Mouse (Mus musculus) forebrain, embryonic 11.5 days (tissue): ENCODE measurements around the gene Igfbp3. TPM values are rescaled to one million over a fixed set of nuclear protein-coding genes. Genes with fewer than 3 reads are reported as not detected.

Experiments
- ATAC-seq: fragments of 200-750 bp; cut with Nextera tagmentation; replicated peaks from 2 replicates; pipeline ENCODE4 v1.8.0; 2017; ENCODE audit warnings: moderate TSS enrichment; ENCODE audit not compliant: low FRiP score
- DNase-seq: peaks from one replicate; pipeline ENCODE4 v3.0.0-alpha.2; 2017; ENCODE audit warnings: low spot score
- H3K27ac ChIP-seq: fragments of 300-500 bp; sonication (generic); 2 replicates; pipeline ENCODE4 v1.5.1; 2014; ENCODE audit warnings: low read depth, low read length
- H3K27me3 ChIP-seq: fragments of 300-500 bp; sonication (generic); 2 replicates; pipeline ENCODE4 v1.6.1; 2014; ENCODE audit warnings: mild to moderate bottlenecking, low read length, mixed read lengths; ENCODE audit not compliant: control insufficient read depth, insufficient read depth
- H3K36me3 ChIP-seq: fragments of 300-500 bp; sonication (generic); 2 replicates; pipeline ENCODE4 v1.6.1; 2014; ENCODE audit warnings: mild to moderate bottlenecking, low read length, moderate library complexity, mixed read lengths; ENCODE audit not compliant: control insufficient read depth, insufficient read depth
- H3K4me1 ChIP-seq: fragments of 300-500 bp; sonication (generic); replicated peaks from 2 replicates; pipeline ENCODE4 v1.6.1; 2014; ENCODE audit warnings: low read length, mixed read lengths; ENCODE audit not compliant: control insufficient read depth, insufficient read depth
- H3K4me2 ChIP-seq: fragments of 300-500 bp; sonication (generic); 2 replicates; pipeline ENCODE4 v1.6.1; 2014; ENCODE audit warnings: low read depth, mild to moderate bottlenecking, low read length, moderate library complexity, mixed read lengths; ENCODE audit not compliant: severe bottlenecking
- H3K4me3 ChIP-seq: fragments of 300-500 bp; sonication (generic); 2 replicates; pipeline ENCODE4 v1.5.1; 2014; ENCODE audit warnings: low read depth, low read length
- H3K9ac ChIP-seq: fragments of 300-500 bp; sonication (generic); 2 replicates; pipeline ENCODE4 v1.6.1; 2014; ENCODE audit warnings: low read length
- H3K9me3 ChIP-seq: fragments of 300-500 bp; sonication (generic); 2 replicates; pipeline ENCODE4 v1.6.1; 2016; ENCODE audit warnings: low read length, mixed read lengths; ENCODE audit not compliant: control insufficient read depth
- WGBS: fragments of 180-500 bp; shearing (Covaris S2); extraction: QIAGEN DNeasy Blood & Tissue Kit; methylation state at CpG from one replicate; pipeline ENCODE4 v1.1.7; 2014; 5-methylcytosine and 5-hydroxymethylcytosine counted together
- polyA plus RNA-seq: library from polyadenylated mRNA; unstranded; fragments of >200 nt; fragmentation: Nextera tagmentation; extraction: Ambion mirVana; gene quantifications from 2 replicates; pipeline ENCODE4 v1.2.1, GENCODE M21; 2014

The Igfbp3 gene
- polyA plus RNA-seq, 1 experiment from 2014 or later: 11.0 TPM

GRCm38 (mm10) chr11:7215703-7216102 is 2.0 kb upstream of the Igfbp3 start:
- Histone ChIP-seq H3K9ac (no peak overlapping the region), H3K27ac (no peak overlapping the region), H3K27me3 (peaks cover 20% of the 10 kb centered on the region), H3K4me1 (peaks cover 11% of the 10 kb centered on the region; the same call in 1 of the 2 replicates), H3K9me3 (no peaks in the 10 kb centered on the region), H3K4me2 (no peak overlapping the region), H3K4me3 (no peak overlapping the region), H3K36me3 (no peaks in the 10 kb centered on the region)
- DNase-seq (peak; percentile 81), ATAC-seq (no peak)
- 15% methylated on average over 8 of the region's 8 CpGs for WGBS

GRCm38 (mm10) chr11:7214761-7215160 is 1.0 kb upstream of the Igfbp3 start:
- no peaks in the 10 kb centered on the region for H3K9me3 ChIP-seq
- 10% methylated on average over 14 of the region's 14 CpGs for WGBS
- H3K4me1 ChIP-seq: peaks cover 11% of the 10 kb centered on the region; the same call in 1 of the 2 replicates
- peak; percentile 78 for DNase-seq
- no peak overlapping the region for H3K27ac ChIP-seq
- ATAC-seq: no peak
- peaks cover 20% of the 10 kb centered on the region for H3K27me3 ChIP-seq
- H3K4me3 ChIP-seq: peak overlapping the region; percentile 59
- peak overlapping the region; percentile 84 for H3K4me2 ChIP-seq
- H3K36me3 ChIP-seq: no peaks in the 10 kb centered on the region
- H3K9ac ChIP-seq: no peak overlapping the region

- Histone ChIP-seq H3K4me2 (peak overlapping the region; percentile 84), H3K9me3 (no peaks in the 10 kb centered on the region), H3K4me1 (peaks cover 11% of the 10 kb centered on the region; the same call in 1 of the 2 replicates), H3K36me3 (no peaks in the 10 kb centered on the region), H3K9ac (peak overlapping the region; percentile 64), H3K4me3 (peak overlapping the region; percentile 59), H3K27ac (no peak overlapping the region), H3K27me3 (peaks cover 20% of the 10 kb centered on the region)
- under 1% methylated on average over 12 of the region's 12 CpGs for WGBS
- ATAC-seq (no peak), DNase-seq (no peak)
Observed at GRCm38 (mm10) chr11:7214342-7214660, 578 bp upstream of the Igfbp3 start.

GRCm38 (mm10) chr11:7213161-7213500 is 592 bp downstream of the Igfbp3 start:
- DNase-seq: no peak
- Histone ChIP-seq H3K36me3 (no peaks in the 10 kb centered on the region), H3K27ac (no peak overlapping the region), H3K4me1 (peaks cover 11% of the 10 kb centered on the region; the same call in 1 of the 2 replicates), H3K4me3 (peak overlapping the region; percentile 59), H3K9ac (peak overlapping the region; percentile 64), H3K4me2 (peak overlapping the region; percentile 84), H3K9me3 (no peaks in the 10 kb centered on the region), H3K27me3 (peaks cover 20% of the 10 kb centered on the region)
- ATAC-seq: no peak
- 3% methylated on average over 19 of the region's 19 CpGs for WGBS

- DNase-seq: no peak
- Histone ChIP-seq H3K9ac (no peak overlapping the region), H3K27me3 (peaks cover 20% of the 10 kb centered on the region), H3K36me3 (no peaks in the 10 kb centered on the region), H3K4me3 (no peak overlapping the region), H3K4me1 (peaks cover 11% of the 10 kb centered on the region; the same call in 1 of the 2 replicates), H3K4me2 (peak overlapping the region; percentile 84; the same call in 1 of the 2 replicates), H3K9me3 (no peaks in the 10 kb centered on the region), H3K27ac (no peak overlapping the region)
- ATAC-seq: no peak
- 20% methylated on average over 17 of the region's 17 CpGs for WGBS
Observed at GRCm38 (mm10) chr11:7212126-7212798, 1.5 kb downstream of the Igfbp3 start.

GRCm38 (mm10) chr11:7211211-7211610 is 2.5 kb downstream of the Igfbp3 start:
- Histone ChIP-seq H3K4me3 (no peak overlapping the region), H3K27ac (no peak overlapping the region), H3K9me3 (no peaks in the 10 kb centered on the region), H3K4me1 (peaks cover 11% of the 10 kb centered on the region; the same call in 1 of the 2 replicates), H3K4me2 (no peak overlapping the region), H3K9ac (no peak overlapping the region), H3K27me3 (peaks cover 20% of the 10 kb centered on the region), H3K36me3 (no peaks in the 10 kb centered on the region)
- DNase-seq: no peak
- WGBS: 42% methylated on average over 9 of the region's 9 CpGs
- no peak for ATAC-seq

GRCm38 (mm10) chr11:7210343-7210742 is 3.4 kb downstream of the Igfbp3 start:
- no peak overlapping the region for H3K4me3 ChIP-seq
- peaks cover 20% of the 10 kb centered on the region for H3K27me3 ChIP-seq
- H3K9ac ChIP-seq: no peak overlapping the region
- H3K4me2 ChIP-seq: no peak overlapping the region
- DNase-seq: peak; percentile 88
- 21% methylated on average over 6 of the region's 6 CpGs for WGBS
- H3K27ac ChIP-seq: no peak overlapping the region
- H3K36me3 ChIP-seq: no peaks in the 10 kb centered on the region
- ATAC-seq: 0 out of 2 replicates have a peak, but pooled peaks have one; percentile 21
- H3K9me3 ChIP-seq: no peaks in the 10 kb centered on the region
- H3K4me1 ChIP-seq: peaks cover 11% of the 10 kb centered on the region; the same call in 1 of the 2 replicates

GRCm38 (mm10) chr11:7203846-7204245 is 9.9 kb downstream of the Igfbp3 start:
- no peaks in the 10 kb centered on the region for H3K4me1 ChIP-seq
- no peaks in the 10 kb centered on the region for H3K9me3 ChIP-seq
- ATAC-seq (no peak), DNase-seq (no peak)
- no peak overlapping the region for H3K27ac ChIP-seq
- WGBS: 91% methylated on average over 9 of the region's 9 CpGs
- no peaks in the 10 kb centered on the region for H3K27me3 ChIP-seq
- no peak overlapping the region for H3K9ac ChIP-seq
- H3K4me3 ChIP-seq: no peak overlapping the region
- no peak overlapping the region for H3K4me2 ChIP-seq
- no peaks in the 10 kb centered on the region for H3K36me3 ChIP-seq

- Histone ChIP-seq H3K4me2 (no peak overlapping the region), H3K4me1 (peaks cover 6% of the 10 kb centered on the region; the same call in 1 of the 2 replicates), H3K36me3 (no peaks in the 10 kb centered on the region), H3K9ac (no peak overlapping the region), H3K27ac (no peak overlapping the region), H3K9me3 (no peaks in the 10 kb centered on the region), H3K27me3 (no peaks in the 10 kb centered on the region), H3K4me3 (no peak overlapping the region)
- WGBS: 80% methylated on average over 7 of the region's 7 CpGs
- no peak for ATAC-seq
- DNase-seq: no peak
Observed at GRCm38 (mm10) chr11:7202206-7202605, 11.5 kb downstream of the Igfbp3 start.
